Mouse (Mus musculus) c-Kit-positive CD71-positive TER-119-positive erythroid progenitor cells, embryonic 14.5 days (primary cell): Measurements from ENCODE around the gene Slc16a4.

Experiments used
- DNase-seq: peaks from one replicate; pipeline ENCODE4 v3.0.0-alpha.2; 2013; ENCODE audit warnings: low spot score

Gene Slc16a4

GRCm38 (mm10) chr3:107290764-107291381 is at the start of gene Slc16a4:
Gene Slc16a4, plus strand, starts transcription at chr3:107291230.
- no peak for DNase-seq

DNA sequence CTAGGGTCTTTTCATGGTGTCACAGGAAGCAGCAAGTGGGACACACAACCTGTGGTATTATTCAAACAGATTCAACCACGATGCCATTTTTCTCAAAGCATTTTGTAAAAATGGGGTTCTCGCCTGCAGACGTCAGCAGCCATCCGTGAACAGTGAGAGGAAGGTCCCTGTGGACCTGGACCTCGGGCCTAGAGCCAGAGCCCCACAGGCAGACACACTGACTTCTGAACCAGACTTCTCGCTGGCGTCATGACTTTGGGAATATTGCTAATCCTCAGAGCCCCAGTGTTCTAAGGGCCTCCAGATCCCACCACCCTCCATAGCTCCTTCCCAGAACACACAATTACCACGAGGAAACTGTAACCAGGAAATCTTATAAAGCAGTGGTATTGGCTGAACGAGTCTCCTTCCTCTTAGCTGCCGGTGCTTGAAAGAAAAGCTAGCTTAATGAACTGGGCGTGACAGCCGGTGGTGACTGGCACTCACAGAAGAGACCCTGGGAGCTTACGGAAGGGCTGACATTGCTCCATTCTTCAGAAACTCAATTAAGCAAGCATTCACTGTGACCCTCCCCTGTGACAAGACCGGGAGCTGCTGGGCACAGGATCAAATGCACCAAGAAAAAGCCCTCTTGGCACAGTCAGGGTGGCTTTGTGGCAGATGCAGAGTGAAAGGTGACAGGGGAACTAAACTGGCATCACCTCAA is 49.5 kb upstream of the Slc16a4 start:
- no peak for DNase-seq

GRCm38 (mm10) chr3:107246876-107247275 is 44.2 kb upstream of the Slc16a4 start:
- no peak for DNase-seq

- DNase-seq: no peak
Measured at GRCm38 (mm10) chr3:107249042-107249441, 42.0 kb upstream of the Slc16a4 start.

GRCm38 (mm10) chr3:107250320-107250719 is 40.7 kb upstream of the Slc16a4 start:
- no peak for DNase-seq

DNA sequence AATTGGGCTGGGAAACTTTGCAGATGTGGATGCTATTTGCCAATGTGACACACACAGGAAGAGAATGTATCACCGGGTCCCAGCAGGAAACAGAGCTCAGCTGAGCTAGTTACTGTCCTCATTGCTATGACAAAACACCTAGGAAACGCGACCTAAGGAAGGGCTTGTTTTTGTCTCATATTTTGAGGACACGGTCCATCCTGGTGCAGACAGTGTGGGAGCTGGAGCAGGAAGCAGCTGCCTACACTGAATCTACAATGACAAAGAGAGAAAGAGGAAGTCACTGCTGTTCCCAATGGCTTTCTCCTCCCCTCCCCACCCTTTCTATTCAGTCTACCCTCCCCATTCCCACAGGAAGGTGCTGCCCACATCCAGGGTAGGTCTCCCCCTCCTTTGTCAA is 39.0 kb upstream of the Slc16a4 start:
- DNase-seq: no peak

- no peak for DNase-seq
Measured at GRCm38 (mm10) chr3:107253925-107254324, 37.1 kb upstream of the Slc16a4 start.

- no peak for DNase-seq
Measured at GRCm38 (mm10) chr3:107255992-107256391, 35.0 kb upstream of the Slc16a4 start.

DNA sequence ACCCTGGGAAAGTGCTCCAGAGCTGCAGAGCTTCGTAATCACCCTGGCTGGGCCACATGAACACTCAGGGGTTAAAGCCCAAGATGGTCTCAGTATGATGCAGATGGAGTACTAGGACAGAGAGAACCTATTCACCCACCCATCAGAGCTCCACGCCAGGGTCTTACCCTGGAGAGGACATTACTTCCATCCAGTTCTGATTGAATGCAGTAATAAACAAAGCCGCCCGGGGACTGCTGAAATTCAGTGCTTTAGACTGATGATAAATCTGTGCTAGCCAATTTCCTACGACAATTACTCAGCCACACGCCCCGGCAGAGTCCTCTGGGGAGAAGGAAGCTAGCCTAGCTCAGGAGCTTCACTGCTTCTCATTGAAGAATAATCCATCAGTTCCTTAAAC is 34.3 kb upstream of the Slc16a4 start:
- DNase-seq: no peak

DNA sequence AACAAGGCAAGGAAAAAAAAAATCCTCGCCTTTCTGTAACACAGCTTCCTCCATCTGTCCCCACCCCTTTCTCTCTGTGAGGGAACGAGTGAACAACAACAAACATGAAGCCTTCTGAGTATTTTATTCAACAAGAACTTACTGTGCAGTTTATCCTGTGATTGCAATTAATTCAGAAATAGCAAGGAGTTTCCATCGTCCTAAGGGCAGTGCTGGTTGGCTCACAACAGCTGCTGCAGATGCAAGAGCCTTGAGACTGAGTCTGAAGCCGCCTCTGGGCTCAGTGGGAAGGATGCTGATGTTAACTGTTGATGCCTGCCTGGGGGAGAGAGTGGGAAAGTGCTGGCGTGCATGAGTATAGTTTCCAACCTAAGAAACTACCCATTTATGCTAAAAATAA is 33.1 kb upstream of the Slc16a4 start:
- DNase-seq: no peak

DNA sequence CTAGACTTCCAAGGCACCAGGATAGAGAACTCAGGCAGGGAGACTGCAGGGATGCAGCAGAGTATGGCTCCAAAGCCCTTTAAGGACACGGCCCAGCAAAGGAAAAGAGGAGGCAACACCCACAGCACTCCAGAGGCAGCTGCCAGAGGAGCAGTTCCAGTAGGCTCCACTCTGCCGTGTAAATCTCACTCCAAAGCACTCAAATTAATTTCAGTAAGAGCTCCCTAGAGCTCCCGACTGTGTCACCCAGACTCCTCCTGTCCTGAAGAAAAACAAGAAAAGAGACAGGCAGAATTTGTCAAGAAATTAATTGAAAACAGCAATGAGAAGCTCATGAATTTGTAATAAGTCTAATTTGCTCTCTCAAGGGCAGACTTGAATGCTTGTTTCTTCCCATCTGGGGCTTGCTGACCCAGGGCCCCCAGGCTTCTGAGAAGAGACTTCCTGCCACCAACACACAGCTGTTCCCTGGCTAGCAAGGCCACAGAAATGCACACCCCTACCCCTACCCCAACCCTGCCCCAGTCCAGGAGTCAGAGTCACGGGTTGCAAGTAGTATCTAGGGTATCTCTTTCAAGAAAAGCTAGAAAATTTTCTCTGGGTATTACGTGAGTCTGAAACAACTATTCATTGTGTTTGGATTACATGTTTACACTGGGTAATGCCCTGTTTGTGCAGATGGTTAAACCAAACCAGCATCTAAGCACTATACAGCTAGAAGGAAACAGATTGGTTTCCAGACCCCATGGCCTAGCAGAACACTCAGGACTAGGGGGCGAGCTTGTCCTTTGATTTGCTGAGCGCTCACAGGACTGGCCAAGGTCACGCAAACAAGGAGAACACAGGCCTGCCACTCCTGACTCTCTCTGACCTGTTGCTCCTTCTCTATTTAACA is 29.8 kb upstream of the Slc16a4 start:
- DNase-seq: no peak

DNA sequence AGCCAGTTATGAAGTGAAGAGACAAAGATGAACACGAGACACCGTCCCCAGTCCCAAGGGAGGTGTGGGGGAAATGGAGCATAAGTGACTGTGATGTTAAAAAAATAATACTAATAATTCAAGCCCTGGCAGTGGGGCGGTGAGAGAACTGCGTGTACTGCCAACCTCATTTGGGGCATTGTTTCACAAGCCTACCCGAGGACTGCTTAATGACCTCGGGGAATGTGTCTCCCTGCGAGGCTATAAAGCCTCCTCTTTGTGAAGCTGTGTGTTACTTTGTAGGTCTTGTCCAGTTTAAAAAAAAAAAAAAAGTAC is 29.2 kb upstream of the Slc16a4 start:
- no peak for DNase-seq

GRCm38 (mm10) chr3:107266814-107267345 is 24.1 kb upstream of the Slc16a4 start:
- no peak for DNase-seq

GRCm38 (mm10) chr3:107272433-107272832 is 18.6 kb upstream of the Slc16a4 start:
- DNase-seq: no peak

- DNase-seq: peak; percentile 55
Measured at GRCm38 (mm10) chr3:107273820-107274219, 17.2 kb upstream of the Slc16a4 start.

GRCm38 (mm10) chr3:107275351-107275750 is 15.7 kb upstream of the Slc16a4 start:
- no peak for DNase-seq

- no peak for DNase-seq
Measured at GRCm38 (mm10) chr3:107275996-107276395, 15.0 kb upstream of the Slc16a4 start.

- DNase-seq: no peak
Measured at GRCm38 (mm10) chr3:107276626-107277025, 14.4 kb upstream of the Slc16a4 start.

GRCm38 (mm10) chr3:107278479-107279269 is 12.4 kb upstream of the Slc16a4 start, which contains the start of gene Lamtor5:
Gene Lamtor5, plus strand, starts transcription at chr3:107278858.
- DNase-seq: peak; percentile 81

- no peak for DNase-seq
Measured at GRCm38 (mm10) chr3:107286123-107286522, 4.9 kb upstream of the Slc16a4 start.

GRCm38 (mm10) chr3:107287346-107287745 is 3.7 kb upstream of the Slc16a4 start:
- DNase-seq: no peak
